Mouse (Mus musculus) embryo, embryonic 10 days (tissue): Measurements from ENCODE around the gene Cd7.

Source experiments
- DNase-seq: peaks from one replicate; pipeline ENCODE4 v3.0.0-alpha.2; 2015; ENCODE audit warnings: low spot score

Cd7 gene

GRCm38 (mm10) chr11:120990951-120991526, 48.2 kb downstream of the Cd7 start, which contains the start of gene Csnk1d:
Csnk1d (minus strand) TSS chr11:120991330.
- peak; percentile 97 for DNase-seq

- peak; percentile 63 for DNase-seq
These were observed 49.0 kb downstream of the Cd7 start for GRCm38 (mm10) chr11:120990126-120990781.

- DNase-seq: no peak
These were observed 49.7 kb downstream of the Cd7 start for GRCm38 (mm10) chr11:120989523-120989922.

GRCm38 (mm10) chr11:120988410-120988809, 50.8 kb downstream of the Cd7 start:
- DNase-seq: no peak

GRCm38 (mm10) chr11:120987608-120988007, 51.6 kb downstream of the Cd7 start:
- no peak for DNase-seq
